Mouse (Mus musculus): Measurements from ENCODE around the gene Xrcc4.
A peak's percentile ranks its signal among the peaks of the same experiment; 100 is the strongest.

Xrcc4 gene

GRCm38 (mm10) chr13:90088962-90089824, at the start of gene Xrcc4, which contains the start of gene Tmem167:
TSS of gene Xrcc4 (minus strand) at chr13:90089608.
TSS of gene Tmem167 (plus strand) at chr13:90089123.
- DNase-seq: peak; percentile 99

GRCm38 (mm10) chr13:90136156-90136910, 46.9 kb upstream of the Xrcc4 start:
- DNase-seq: no peak

- no peak for DNase-seq
Observed at GRCm38 (mm10) chr13:90111681-90112080, 22.3 kb upstream of the Xrcc4 start.

- peak; percentile 11 for DNase-seq
Observed at GRCm38 (mm10) chr13:90108746-90109145, 19.3 kb upstream of the Xrcc4 start.

GRCm38 (mm10) chr13:90106139-90106538, 16.7 kb upstream of the Xrcc4 start:
- DNase-seq: no peak

GRCm38 (mm10) chr13:90101514-90101913, 12.1 kb upstream of the Xrcc4 start:
- DNase-seq: no peak

GRCm38 (mm10) chr13:90089825-90090183, 396 bp upstream of the Xrcc4 start:
- no peak for DNase-seq

- DNase-seq: no peak
Observed at GRCm38 (mm10) chr13:90061877-90062276, 27.5 kb downstream of the Xrcc4 start.

- DNase-seq: no peak
Observed at GRCm38 (mm10) chr13:90052408-90052807, 37.0 kb downstream of the Xrcc4 start.

GRCm38 (mm10) chr13:90051735-90052134, 37.7 kb downstream of the Xrcc4 start:
- DNase-seq: no peak

GRCm38 (mm10) chr13:90039613-90040012, 49.8 kb downstream of the Xrcc4 start:
- DNase-seq: no peak

- DNase-seq: no peak
Observed at GRCm38 (mm10) chr13:90032977-90033376, 56.4 kb downstream of the Xrcc4 start.

- no peak for DNase-seq
Observed at GRCm38 (mm10) chr13:90032523-90032922, 56.9 kb downstream of the Xrcc4 start.

GRCm38 (mm10) chr13:90030911-90031310, 58.5 kb downstream of the Xrcc4 start:
- no peak for DNase-seq

GRCm38 (mm10) chr13:90012620-90013019, 76.8 kb downstream of the Xrcc4 start:
- no peak for DNase-seq

- no peak for DNase-seq
Observed at GRCm38 (mm10) chr13:90012198-90012597, 77.2 kb downstream of the Xrcc4 start.

GRCm38 (mm10) chr13:90011129-90011528, 78.3 kb downstream of the Xrcc4 start:
- no peak for DNase-seq

- DNase-seq: no peak
Observed at GRCm38 (mm10) chr13:90009786-90010185, 79.6 kb downstream of the Xrcc4 start.

- no peak for DNase-seq
Observed at GRCm38 (mm10) chr13:90005561-90005960, 83.8 kb downstream of the Xrcc4 start.

- DNase-seq: no peak
Observed at GRCm38 (mm10) chr13:89997531-89997930, 91.9 kb downstream of the Xrcc4 start.

GRCm38 (mm10) chr13:89986087-89986486, 103.3 kb downstream of the Xrcc4 start:
- DNase-seq: no peak

- DNase-seq: no peak
Observed at GRCm38 (mm10) chr13:89970940-89971339, 118.5 kb downstream of the Xrcc4 start.

- DNase-seq: no peak
Observed at GRCm38 (mm10) chr13:89968671-89969070, 120.7 kb downstream of the Xrcc4 start.

- DNase-seq: no peak
Observed at GRCm38 (mm10) chr13:89944354-89944753, 145.1 kb downstream of the Xrcc4 start.

All from kidney, adult 11 months (tissue).